Mouse (Mus musculus): ENCODE results near the gene Fam234b. TPM values are rescaled to one million over a fixed set of nuclear protein-coding genes. Genes with fewer than 3 reads are reported as not detected.

Fam234b gene
- polyA plus RNA-seq, 1 experiment: 1.1 TPM

- TF ChIP-seq FLI1 (IDR thresholded peaks at IDR 0.05; ENCODE audit: low read length) (no peak), GATA1 (IDR thresholded peaks at IDR 0.05; ENCODE audit: borderline replicate concordance, low read length) (no peak)
- H3K27me3 ChIP-seq (replicated peaks): peaks cover 45% of the 10 kb centered on the region
- H3K36me3 ChIP-seq (replicated peaks; ENCODE audit: low read length): no peaks in the 10 kb centered on the region
- H3K4me3 ChIP-seq (replicated peaks): peak overlapping the region; percentile 47
- H3K9me3 ChIP-seq: peaks cover 39% of the 10 kb centered on the region
- H3K4me1 ChIP-seq: peaks cover 14% of the 10 kb centered on the region
Measured at GRCm38 (mm10) chr6:135252728-135253077, 54.9 kb downstream of the Fam234b start.

- Histone ChIP-seq H3K36me3 (replicated peaks; ENCODE audit: low read length) (no peaks in the 10 kb centered on the region), H3K9me3 (peaks cover 39% of the 10 kb centered on the region), H3K4me1 (peaks cover 14% of the 10 kb centered on the region), H3K27me3 (replicated peaks) (peaks cover 36% of the 10 kb centered on the region), H3K4me3 (replicated peaks) (no peak within 1 kb of the TSS)
- no peak for TF ChIP-seq GATA1 (IDR thresholded peaks at IDR 0.05; ENCODE audit: borderline replicate concordance, low read length)
- TF ChIP-seq FLI1 (IDR thresholded peaks at IDR 0.05; ENCODE audit: low read length): no peak
Measured at GRCm38 (mm10) chr6:135254153-135254552, 56.4 kb downstream of the Fam234b start, which contains the start of gene Gsg1. Gene Gsg1, minus strand, starts transcription at chr6:135254351.

- no peaks in the 10 kb centered on the region for H3K27me3 ChIP-seq (replicated peaks)
- H3K36me3 ChIP-seq (replicated peaks; ENCODE audit: low read length): no peaks in the 10 kb centered on the region
- no peak overlapping the region for H3K4me3 ChIP-seq (replicated peaks)
- H3K9me3 ChIP-seq: peaks cover 24% of the 10 kb centered on the region
- H3K4me1 ChIP-seq: no peaks in the 10 kb centered on the region
- no peak for TF ChIP-seq GATA1 (IDR thresholded peaks at IDR 0.05; ENCODE audit: borderline replicate concordance, low read length)
- no peak for TF ChIP-seq FLI1 (IDR thresholded peaks at IDR 0.05; ENCODE audit: low read length)
Measured at GRCm38 (mm10) chr6:135260435-135260834, 62.7 kb downstream of the Fam234b start.

- no peaks in the 10 kb centered on the region for H3K27me3 ChIP-seq (replicated peaks)
- TF ChIP-seq GATA1 (IDR thresholded peaks at IDR 0.05; ENCODE audit: borderline replicate concordance, low read length) (no peak), FLI1 (IDR thresholded peaks at IDR 0.05; ENCODE audit: low read length) (no peak)
- peaks cover 17% of the 10 kb centered on the region for H3K9me3 ChIP-seq
- H3K4me3 ChIP-seq (replicated peaks): no peak overlapping the region
- no peaks in the 10 kb centered on the region for H3K4me1 ChIP-seq
- H3K36me3 ChIP-seq (replicated peaks; ENCODE audit: low read length): no peaks in the 10 kb centered on the region
Measured at GRCm38 (mm10) chr6:135261124-135261523, 63.3 kb downstream of the Fam234b start.

- no peaks in the 10 kb centered on the region for H3K4me1 ChIP-seq
- peaks cover 6% of the 10 kb centered on the region for H3K9me3 ChIP-seq
- TF ChIP-seq GATA1 (IDR thresholded peaks at IDR 0.05; ENCODE audit: borderline replicate concordance, low read length) (no peak), FLI1 (IDR thresholded peaks at IDR 0.05; ENCODE audit: low read length) (no peak)
- peaks cover 9% of the 10 kb centered on the region for H3K27me3 ChIP-seq (replicated peaks)
- no peaks in the 10 kb centered on the region for H3K36me3 ChIP-seq (replicated peaks; ENCODE audit: low read length)
- no peak overlapping the region for H3K4me3 ChIP-seq (replicated peaks)
Measured at GRCm38 (mm10) chr6:135262565-135262964, 64.8 kb downstream of the Fam234b start.

GRCm38 (mm10) chr6:135264136-135264535 lies 66.4 kb downstream of the Fam234b start:
- Histone ChIP-seq H3K9me3 (peaks cover 6% of the 10 kb centered on the region), H3K4me1 (0 out of 2 replicates have a peak, but pooled peaks cover 4% of the 10 kb centered on the region), H3K4me3 (replicated peaks) (no peak overlapping the region), H3K27me3 (replicated peaks) (peaks cover 9% of the 10 kb centered on the region), H3K36me3 (replicated peaks; ENCODE audit: low read length) (no peaks in the 10 kb centered on the region)
- TF ChIP-seq GATA1 (IDR thresholded peaks at IDR 0.05; ENCODE audit: borderline replicate concordance, low read length) (no peak), FLI1 (IDR thresholded peaks at IDR 0.05; ENCODE audit: low read length) (no peak)

GRCm38 (mm10) chr6:135266056-135266455 lies 68.3 kb downstream of the Fam234b start:
- Histone ChIP-seq H3K27me3 (replicated peaks) (peaks cover 12% of the 10 kb centered on the region), H3K4me3 (replicated peaks) (no peak overlapping the region), H3K36me3 (replicated peaks; ENCODE audit: low read length) (no peaks in the 10 kb centered on the region), H3K4me1 (0 out of 2 replicates have a peak, but pooled peaks cover 4% of the 10 kb centered on the region), H3K9me3 (peaks cover 6% of the 10 kb centered on the region)
- TF ChIP-seq GATA1 (IDR thresholded peaks at IDR 0.05; ENCODE audit: borderline replicate concordance, low read length) (no peak), FLI1 (IDR thresholded peaks at IDR 0.05; ENCODE audit: low read length) (no peak)

GRCm38 (mm10) chr6:135267221-135267620 lies 69.4 kb downstream of the Fam234b start:
- no peak for TF ChIP-seq GATA1 (IDR thresholded peaks at IDR 0.05; ENCODE audit: borderline replicate concordance, low read length)
- no peak for TF ChIP-seq FLI1 (IDR thresholded peaks at IDR 0.05; ENCODE audit: low read length)
- peaks cover 4% of the 10 kb centered on the region; the same call in 1 of the 2 replicates for H3K4me1 ChIP-seq
- H3K27me3 ChIP-seq (replicated peaks): peaks cover 14% of the 10 kb centered on the region
- no peaks in the 10 kb centered on the region for H3K36me3 ChIP-seq (replicated peaks; ENCODE audit: low read length)
- H3K9me3 ChIP-seq: peaks cover 6% of the 10 kb centered on the region
- no peak overlapping the region for H3K4me3 ChIP-seq (replicated peaks)

GRCm38 (mm10) chr6:135268392-135268791 lies 70.6 kb downstream of the Fam234b start:
- H3K4me3 ChIP-seq (replicated peaks): no peak overlapping the region
- peaks cover 4% of the 10 kb centered on the region for H3K4me1 ChIP-seq
- no peak for TF ChIP-seq GATA1 (IDR thresholded peaks at IDR 0.05; ENCODE audit: borderline replicate concordance, low read length)
- TF ChIP-seq FLI1 (IDR thresholded peaks at IDR 0.05; ENCODE audit: low read length): no peak
- H3K9me3 ChIP-seq: peaks cover 6% of the 10 kb centered on the region
- H3K36me3 ChIP-seq (replicated peaks; ENCODE audit: low read length): no peaks in the 10 kb centered on the region
- peaks cover 14% of the 10 kb centered on the region for H3K27me3 ChIP-seq (replicated peaks)

- no peaks in the 10 kb centered on the region for H3K36me3 ChIP-seq (replicated peaks; ENCODE audit: low read length)
Measured at GRCm38 (mm10) chr6:135269626-135270025, 71.8 kb downstream of the Fam234b start.

GRCm38 (mm10) chr6:135271761-135272160 lies 74.0 kb downstream of the Fam234b start:
- no peak overlapping the region for H3K4me3 ChIP-seq (replicated peaks)
- H3K36me3 ChIP-seq (replicated peaks; ENCODE audit: low read length): no peaks in the 10 kb centered on the region
- peaks cover 14% of the 10 kb centered on the region for H3K4me1 ChIP-seq
- no peak for TF ChIP-seq FLI1 (IDR thresholded peaks at IDR 0.05; ENCODE audit: low read length)
- no peak for TF ChIP-seq GATA1 (IDR thresholded peaks at IDR 0.05; ENCODE audit: borderline replicate concordance, low read length)
- peaks cover 19% of the 10 kb centered on the region for H3K27me3 ChIP-seq (replicated peaks)
- no peaks in the 10 kb centered on the region for H3K9me3 ChIP-seq

More at GRCm38 (mm10) chr6:135269626-135270025, 71.8 kb downstream of the Fam234b start:
- no peaks in the 10 kb centered on the region for H3K9me3 ChIP-seq
- peaks cover 16% of the 10 kb centered on the region for H3K27me3 ChIP-seq (replicated peaks)
- TF ChIP-seq GATA1 (IDR thresholded peaks at IDR 0.05; ENCODE audit: borderline replicate concordance, low read length): no peak
- H3K4me3 ChIP-seq (replicated peaks): no peak overlapping the region
- peaks cover 14% of the 10 kb centered on the region for H3K4me1 ChIP-seq
